Mouse (Mus musculus) heart, embryonic 14.5 days (tissue): ENCODE measurements around the gene Zfp383. TPM values are rescaled to one million over a fixed set of nuclear protein-coding genes. Genes with fewer than 3 reads are reported as not detected.

ENCODE experiments used
- ATAC-seq: fragments of 200-750 bp; cut with Nextera tagmentation; 2 replicates; pipeline ENCODE4 v1.8.0; 2017; ENCODE audit warnings: low read depth, moderate TSS enrichment; ENCODE audit not compliant: insufficient number of reproducible peaks, insufficient read depth, low FRiP score
- H3K27ac ChIP-seq, 2 experiments: fragments of 200-500 bp in 1 of 2; fragments of 300-500 bp in 1 of 2; sonication (generic) in 1 of 2; replicated peaks in 1 of 2; 2 replicates each; pipeline ENCODE4 v1.5.1; 2012 to 2014; ENCODE audit warnings: low read depth in 2 of 2, low read length in 2 of 2, control low read depth in 1 of 2, mild to moderate bottlenecking in 1 of 2, mixed read lengths in 1 of 2; ENCODE audit not compliant: control insufficient read depth in 1 of 2, insufficient read depth in 1 of 2
- H3K27me3 ChIP-seq: fragments of 300-500 bp; sonication (generic); 2 replicates; pipeline ENCODE4 v1.6.1; 2014; ENCODE audit warnings: mild to moderate bottlenecking, low read length, control low read depth; ENCODE audit not compliant: control insufficient read depth, insufficient read depth
- H3K36me3 ChIP-seq: fragments of 300-500 bp; sonication (generic); 2 replicates; pipeline ENCODE4 v1.6.1; 2014; ENCODE audit warnings: mild to moderate bottlenecking, control low read depth, low read length, mixed read lengths; ENCODE audit not compliant: control insufficient read depth, insufficient read depth
- H3K4me1 ChIP-seq, 2 experiments: fragments of 200-500 bp in 1 of 2; fragments of 300-500 bp in 1 of 2; sonication (generic) in 1 of 2; 2 replicates each; pipeline ENCODE4 v1.6.1; 2012 to 2014; ENCODE audit warnings: low read length in 2 of 2, control low read depth in 1 of 2, mixed read lengths in 1 of 2; ENCODE audit not compliant: control insufficient read depth in 2 of 2, insufficient read depth in 2 of 2
- H3K4me2 ChIP-seq: fragments of 300-500 bp; sonication (generic); 2 replicates; pipeline ENCODE4 v1.6.1; 2014; ENCODE audit warnings: mild to moderate bottlenecking, low read length
- H3K4me3 ChIP-seq, 2 experiments: fragments of 200-500 bp in 1 of 2; fragments of 300-500 bp in 1 of 2; sonication (generic) in 1 of 2; 2 replicates each; pipeline ENCODE4 v1.5.1; 2012 to 2014; ENCODE audit warnings: low read length in 2 of 2, mild to moderate bottlenecking in 2 of 2, control low read depth in 1 of 2, low read depth in 1 of 2, moderate library complexity in 1 of 2; ENCODE audit not compliant: control insufficient read depth in 1 of 2, insufficient read depth in 1 of 2
- H3K9ac ChIP-seq: fragments of 300-500 bp; sonication (generic); 2 replicates; pipeline ENCODE4 v1.6.1; 2014; ENCODE audit warnings: mild to moderate bottlenecking, low read length
- H3K9me3 ChIP-seq: fragments of 300-500 bp; sonication (generic); 2 replicates; pipeline ENCODE4 v1.6.1; 2016; ENCODE audit warnings: low read length, control low read depth; ENCODE audit not compliant: control insufficient read depth
- WGBS: fragments of 180-500 bp; shearing (Covaris S2); extraction: QIAGEN DNeasy Blood & Tissue Kit; methylation state at CpG from one replicate; pipeline ENCODE4 v1.1.7; 2014; 5-methylcytosine and 5-hydroxymethylcytosine counted together
- polyA plus RNA-seq: library from polyadenylated mRNA; unstranded; fragments of >200 nt; fragmentation: Nextera tagmentation; extraction: Ambion mirVana; gene quantifications from 2 replicates; pipeline ENCODE4 v1.2.1, GENCODE M21; 2014

Gene Zfp383
- polyA plus RNA-seq, 1 experiment from 2014 or later, result 4.2 TPM

- WGBS, result 92% methylated on average over 7 of the region's 7 CpGs
- Histone ChIP-seq H3K4me2 (no peak overlapping the region), H3K4me3 (no peak overlapping the region), H3K9ac (no peak overlapping the region), H3K9me3 (peaks cover 56% of the 10 kb centered on the region), H3K27me3 (no peaks in the 10 kb centered on the region), H3K36me3 (peaks cover 47% of the 10 kb centered on the region), H3K4me1 (no peaks in the 10 kb centered on the region), H3K27ac (no peak overlapping the region)
- no peak for ATAC-seq
Observed at GRCm38 (mm10) chr7:29890501-29890900, 17.5 kb upstream of the Zfp383 start.

- H3K9ac ChIP-seq, result no peak overlapping the region
- H3K27me3 ChIP-seq, result no peaks in the 10 kb centered on the region
- H3K4me3 ChIP-seq, result no peak overlapping the region
- H3K4me1 ChIP-seq, result no peaks in the 10 kb centered on the region
- no peak overlapping the region for H3K27ac ChIP-seq
- H3K4me2 ChIP-seq, result no peak overlapping the region
- H3K36me3 ChIP-seq, result peaks cover 68% of the 10 kb centered on the region
- H3K9me3 ChIP-seq, result peaks cover 45% of the 10 kb centered on the region
- WGBS, result 93% methylated on average over 4 of the region's 4 CpGs
- no peak for ATAC-seq
Observed at GRCm38 (mm10) chr7:29892756-29893155, 15.3 kb upstream of the Zfp383 start.

- peaks cover 37% of the 10 kb centered on the region for H3K9me3 ChIP-seq
- no peaks in the 10 kb centered on the region for H3K4me1 ChIP-seq
- no peaks in the 10 kb centered on the region for H3K27me3 ChIP-seq
- WGBS, result 94% methylated on average over 4 of the region's 4 CpGs
- no peak overlapping the region for H3K9ac ChIP-seq
- peaks cover 92% of the 10 kb centered on the region for H3K36me3 ChIP-seq
- no peak overlapping the region for H3K4me2 ChIP-seq
- no peak for ATAC-seq
- no peak overlapping the region for H3K27ac ChIP-seq
- H3K4me3 ChIP-seq, result no peak overlapping the region
Observed at GRCm38 (mm10) chr7:29898351-29898750, 9.7 kb upstream of the Zfp383 start.

- Histone ChIP-seq H3K36me3 (peaks cover 41% of the 10 kb centered on the region), H3K4me3 (no peak overlapping the region), H3K27me3 (no peaks in the 10 kb centered on the region), H3K27ac (no peak overlapping the region), H3K4me1 (peaks cover 0 to under 1% of the 10 kb centered on the region in 2 experiments; a peak in 2 of 4 replicates), H3K4me2 (no peak overlapping the region), H3K9ac (no peak overlapping the region), H3K9me3 (no peaks in the 10 kb centered on the region)
- no peak for ATAC-seq
- WGBS, result 93% methylated on average over 4 of the region's 4 CpGs
Observed at GRCm38 (mm10) chr7:29904101-29904500, 3.9 kb upstream of the Zfp383 start.

GRCm38 (mm10) chr7:29905966-29906681 is 1.9 kb upstream of the Zfp383 start, which contains the start of gene Zfp27:
TSS of gene Zfp27 (minus strand) at chr7:29906572.
- under 1% methylated on average over 22 of the region's 22 CpGs for WGBS
- Histone ChIP-seq H3K36me3 (peaks cover 23% of the 10 kb centered on the region), H3K4me1 (peaks cover 0 to 15% of the 10 kb centered on the region in 2 experiments; a peak in 3 of 4 replicates), H3K4me3 (peak within 1 kb of the TSS; percentile 66 to 96), H3K9ac (peak within 1 kb of the TSS; percentile 79), H3K27ac (peak within 1 kb of the TSS; percentile 97 to 99), H3K4me2 (peak within 1 kb of the TSS; percentile 77), H3K9me3 (no peaks in the 10 kb centered on the region), H3K27me3 (no peaks in the 10 kb centered on the region)
- peak; percentile 61 for ATAC-seq

- peak overlapping the region; percentile 61 to 97 for H3K27ac ChIP-seq
- H3K4me2 ChIP-seq, result peak overlapping the region; percentile 77
- H3K4me3 ChIP-seq, result peak overlapping the region; percentile 25 to 66
- H3K4me1 ChIP-seq, result peaks cover 0 to 15% of the 10 kb centered on the region in 2 experiments; a peak in 3 of 4 replicates
- H3K27me3 ChIP-seq, result no peaks in the 10 kb centered on the region
- H3K36me3 ChIP-seq, result peaks cover 22% of the 10 kb centered on the region
- H3K9ac ChIP-seq, result peak overlapping the region; percentile 79
- 22% methylated on average over 8 of the region's 8 CpGs for WGBS
- H3K9me3 ChIP-seq, result no peaks in the 10 kb centered on the region
- ATAC-seq, result no peak
Observed at GRCm38 (mm10) chr7:29906682-29907058, 1.4 kb upstream of the Zfp383 start.

- Histone ChIP-seq H3K9ac (no peak overlapping the region), H3K27ac (peak overlapping the region in 1 of 2 experiments; percentile 97; a peak in 2 of 4 replicates), H3K4me2 (0 out of 2 replicates have a peak overlapping the region, but pooled peaks have one; percentile 77), H3K4me3 (no peak overlapping the region), H3K9me3 (no peaks in the 10 kb centered on the region), H3K27me3 (no peaks in the 10 kb centered on the region), H3K4me1 (peaks cover 0 to 15% of the 10 kb centered on the region in 2 experiments; a peak in 3 of 4 replicates), H3K36me3 (peaks cover 25% of the 10 kb centered on the region)
- WGBS, result 86% methylated on average over 5 of the region's 5 CpGs
- ATAC-seq, result no peak
Observed at GRCm38 (mm10) chr7:29907206-29907605, 817 bp upstream of the Zfp383 start.
